Mouse (Mus musculus) hindbrain, embryonic 13.5 days (tissue): Measurements from ENCODE around the gene Arhgap32. TPM values are rescaled to one million over a fixed set of nuclear protein-coding genes. Genes with fewer than 3 reads are reported as not detected.
A peak's percentile ranks its signal among the peaks of the same experiment; 100 is the strongest.

Source experiments
- ATAC-seq: fragments of 200-750 bp; cut with Nextera tagmentation; 2 replicates; pipeline ENCODE4 v1.8.0; 2017; ENCODE audit warnings: moderate TSS enrichment; ENCODE audit not compliant: low FRiP score
- H3K27ac ChIP-seq: fragments of 300-500 bp; sonication (generic); 2 replicates; pipeline ENCODE4 v1.5.1; 2015; ENCODE audit warnings: inconsistent platforms, mild to moderate bottlenecking, moderate library complexity
- H3K27me3 ChIP-seq: fragments of 300-500 bp; sonication (generic); 2 replicates; pipeline ENCODE4 v1.6.1; 2015; ENCODE audit warnings: mild to moderate bottlenecking, inconsistent platforms
- H3K36me3 ChIP-seq: fragments of 300-500 bp; sonication (generic); 2 replicates; pipeline ENCODE4 v1.6.1; 2015; ENCODE audit warnings: mild to moderate bottlenecking, inconsistent platforms
- H3K4me1 ChIP-seq: fragments of 300-500 bp; sonication (generic); replicated peaks from 2 replicates; pipeline ENCODE4 v1.6.1; 2015; ENCODE audit warnings: inconsistent platforms
- H3K4me2 ChIP-seq: fragments of 300-500 bp; sonication (generic); 2 replicates; pipeline ENCODE4 v1.6.1; 2015; ENCODE audit warnings: inconsistent platforms, mild to moderate bottlenecking, moderate library complexity
- H3K4me3 ChIP-seq: fragments of 300-500 bp; sonication (generic); 2 replicates; pipeline ENCODE4 v1.5.1; 2015; ENCODE audit warnings: mild to moderate bottlenecking, inconsistent platforms
- H3K9ac ChIP-seq: fragments of 300-500 bp; sonication (generic); 2 replicates; pipeline ENCODE4 v1.6.1; 2015; ENCODE audit warnings: mild to moderate bottlenecking, inconsistent platforms
- H3K9me3 ChIP-seq: fragments of 300-500 bp; sonication (generic); 2 replicates; pipeline ENCODE4 v1.6.1; 2016; ENCODE audit warnings: inconsistent platforms
- WGBS: fragments of 180-500 bp; shearing (Covaris S2); methylation state at CpG from one replicate; pipeline ENCODE4 v1.1.7; 2015; 5-methylcytosine and 5-hydroxymethylcytosine counted together
- polyA plus RNA-seq: library from polyadenylated mRNA; unstranded; fragments of >200 nt; fragmentation: Nextera tagmentation; extraction: Ambion mirVana; gene quantifications from 2 replicates; pipeline ENCODE4 v1.2.1, GENCODE M21; 2015

The Arhgap32 gene
- polyA plus RNA-seq = 10.7 and 11.7 TPM in 2 replicates

DNA sequence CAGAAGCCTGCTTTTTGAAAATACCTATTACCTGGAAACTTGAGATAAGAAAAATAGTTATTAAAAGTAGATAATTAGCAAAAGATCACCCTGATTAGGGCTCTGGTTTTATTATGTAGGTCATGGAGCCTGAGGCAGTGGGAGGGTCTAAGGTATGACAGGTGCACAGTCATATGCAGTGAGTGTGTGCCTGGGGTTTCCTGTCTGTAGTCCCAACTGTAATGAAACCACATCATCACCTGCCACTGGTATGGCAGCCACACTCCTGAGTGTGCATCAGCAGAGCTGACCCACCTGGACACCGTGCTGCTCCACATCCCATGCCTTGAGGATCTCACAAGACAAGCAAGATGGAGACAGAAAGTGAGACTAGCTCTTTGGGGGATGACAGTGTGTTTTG lies at the start of gene Arhgap32:
Gene Arhgap32, plus strand, starts transcription at position 351 of the 400 bp plus-strand sequence.
- H3K4me1 ChIP-seq = 0 out of 2 replicates have a peak, but pooled peaks cover 3% of the 10 kb centered on the region
- no peak within 1 kb of the TSS for H3K4me3 ChIP-seq
- WGBS = 93% methylated on average over 1 of the region's 1 CpGs
- H3K27ac ChIP-seq = no peak within 1 kb of the TSS
- H3K9me3 ChIP-seq = no peaks in the 10 kb centered on the region
- H3K4me2 ChIP-seq = no peak within 1 kb of the TSS
- H3K27me3 ChIP-seq = no peaks in the 10 kb centered on the region
- no peaks in the 10 kb centered on the region for H3K36me3 ChIP-seq
- ATAC-seq = no peak
- H3K9ac ChIP-seq = no peak within 1 kb of the TSS

DNA sequence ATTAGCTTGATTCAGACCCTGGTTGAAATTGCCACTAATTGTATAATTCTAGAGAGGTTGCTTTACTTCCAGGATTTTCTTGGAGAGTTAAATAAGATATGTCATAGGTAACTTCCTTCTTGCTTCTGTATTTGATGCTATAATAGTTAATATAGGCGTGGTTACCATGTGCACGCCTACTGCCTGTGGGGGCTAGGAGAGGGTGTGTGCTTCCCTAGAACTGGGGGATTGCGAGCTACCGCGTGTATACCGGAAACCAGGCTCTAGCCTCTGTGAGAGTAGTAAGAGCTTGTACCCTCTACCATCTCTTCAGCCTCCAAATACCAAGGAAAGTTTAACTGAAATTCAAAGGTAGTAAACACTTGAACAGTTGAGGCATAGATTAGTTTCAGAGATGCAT lies 43.2 kb upstream of the Arhgap32 start:
- Histone ChIP-seq H3K9ac (no peak overlapping the region), H3K4me2 (no peak overlapping the region), H3K4me1 (no peaks in the 10 kb centered on the region; the same call in none of the 2 replicates), H3K36me3 (no peaks in the 10 kb centered on the region), H3K9me3 (no peaks in the 10 kb centered on the region), H3K27me3 (no peaks in the 10 kb centered on the region), H3K27ac (no peak overlapping the region), H3K4me3 (no peak overlapping the region)
- WGBS = 94% methylated on average over 6 of the region's 6 CpGs
- ATAC-seq = no peak

DNA sequence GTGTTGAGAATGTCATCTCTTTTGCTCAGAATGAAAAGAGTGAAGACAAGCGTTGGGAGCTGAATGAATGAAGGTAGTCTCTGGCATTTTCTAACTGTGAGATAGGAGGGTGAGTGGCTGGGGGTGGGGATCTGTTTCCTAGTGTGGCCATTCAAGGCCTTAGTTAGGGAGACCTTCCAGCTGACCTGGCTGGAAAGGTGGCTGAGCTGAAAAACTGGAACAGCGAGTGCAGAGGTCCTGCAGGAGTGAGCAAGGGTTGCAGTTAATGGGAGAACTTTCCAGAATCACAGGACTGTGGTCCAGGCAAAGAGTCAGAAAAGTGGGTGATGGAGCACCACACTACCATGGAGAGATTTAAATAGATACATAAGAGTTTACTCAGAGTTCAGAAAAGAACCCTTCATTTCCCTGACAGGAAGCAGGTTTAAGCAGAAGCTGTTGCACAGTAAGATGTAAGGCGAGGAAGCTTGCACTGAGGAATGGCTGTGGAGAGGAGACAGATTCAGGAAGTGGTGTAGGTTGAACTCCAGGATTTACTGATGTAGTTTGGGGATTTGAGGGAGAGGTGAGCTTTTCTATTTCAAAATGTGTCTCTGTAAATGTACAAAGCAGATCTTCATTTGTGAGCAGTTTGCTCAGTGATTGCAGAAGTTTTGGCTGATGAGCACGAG lies 27.7 kb upstream of the Arhgap32 start:
- ATAC-seq = no peak
- no peaks in the 10 kb centered on the region for H3K27me3 ChIP-seq
- WGBS = 73% methylated on average over 4 of the region's 4 CpGs

DNA sequence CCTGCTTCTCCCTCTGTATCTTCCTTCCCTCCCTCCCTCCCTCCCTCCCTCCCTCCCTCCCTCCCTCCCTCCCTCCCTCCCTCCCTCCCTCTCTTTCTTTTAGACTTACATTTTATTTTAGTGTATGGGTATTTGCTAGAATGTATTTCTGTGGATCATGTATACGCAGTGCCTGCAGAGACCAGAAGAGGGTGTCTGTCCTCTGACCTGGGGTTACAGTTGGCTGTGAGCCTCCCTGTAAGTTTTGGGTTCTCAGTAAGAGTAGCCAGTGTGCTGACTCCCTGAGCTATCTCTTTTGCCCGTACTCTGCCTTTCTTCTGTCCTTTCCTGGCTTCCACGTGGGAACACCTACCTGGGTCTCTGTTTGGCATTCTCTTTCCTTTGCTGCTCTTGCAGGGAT lies 27.1 kb upstream of the Arhgap32 start:
- H3K4me1 ChIP-seq = peaks cover 8% of the 10 kb centered on the region
- 61% methylated on average over 3 of the region's 3 CpGs for WGBS
- no peaks in the 10 kb centered on the region for H3K36me3 ChIP-seq
- no peak overlapping the region; the same call in 1 of the 2 replicates for H3K27ac ChIP-seq
- no peak overlapping the region for H3K4me2 ChIP-seq
- H3K9ac ChIP-seq = no peak overlapping the region
- no peak for ATAC-seq
- H3K9me3 ChIP-seq = no peaks in the 10 kb centered on the region
- H3K27me3 ChIP-seq = no peaks in the 10 kb centered on the region
- H3K4me3 ChIP-seq = no peak overlapping the region

More for the DNA sequence above, 27.7 kb upstream of the Arhgap32 start:
- Histone ChIP-seq H3K4me2 (no peak overlapping the region), H3K4me3 (no peak overlapping the region), H3K4me1 (peaks cover 4% of the 10 kb centered on the region), H3K9ac (no peak overlapping the region), H3K36me3 (no peaks in the 10 kb centered on the region), H3K27ac (no peak overlapping the region), H3K9me3 (no peaks in the 10 kb centered on the region)

DNA sequence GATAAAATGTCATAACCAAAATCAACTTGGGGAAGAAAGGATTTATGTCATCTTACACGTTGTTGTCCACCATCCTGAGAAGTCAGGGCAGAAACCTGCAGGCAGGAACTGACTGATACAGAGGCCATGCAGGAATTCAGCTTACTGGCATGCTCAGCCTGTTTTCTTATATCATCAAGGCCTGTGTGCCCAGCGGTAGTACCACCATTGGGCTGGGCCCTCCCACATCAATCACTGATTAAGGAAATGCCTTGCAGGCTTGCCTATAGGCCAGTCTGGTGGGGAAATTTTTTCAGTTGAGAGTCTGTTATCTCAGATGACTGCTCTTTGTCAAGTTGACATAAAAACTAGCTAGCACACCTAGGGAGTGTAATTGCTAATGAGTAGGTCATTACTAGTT lies 22.5 kb upstream of the Arhgap32 start:
- WGBS = 48% methylated on average over 2 of the region's 2 CpGs
- Histone ChIP-seq H3K27me3 (no peaks in the 10 kb centered on the region), H3K27ac (peak overlapping the region; percentile 45; the same call in 1 of the 2 replicates), H3K4me1 (peaks cover 26% of the 10 kb centered on the region), H3K4me3 (no peak overlapping the region), H3K9ac (no peak overlapping the region), H3K4me2 (no peak overlapping the region), H3K9me3 (no peaks in the 10 kb centered on the region), H3K36me3 (no peaks in the 10 kb centered on the region)
- 0 out of 2 replicates have a peak, but pooled peaks have one; percentile 39 for ATAC-seq

DNA sequence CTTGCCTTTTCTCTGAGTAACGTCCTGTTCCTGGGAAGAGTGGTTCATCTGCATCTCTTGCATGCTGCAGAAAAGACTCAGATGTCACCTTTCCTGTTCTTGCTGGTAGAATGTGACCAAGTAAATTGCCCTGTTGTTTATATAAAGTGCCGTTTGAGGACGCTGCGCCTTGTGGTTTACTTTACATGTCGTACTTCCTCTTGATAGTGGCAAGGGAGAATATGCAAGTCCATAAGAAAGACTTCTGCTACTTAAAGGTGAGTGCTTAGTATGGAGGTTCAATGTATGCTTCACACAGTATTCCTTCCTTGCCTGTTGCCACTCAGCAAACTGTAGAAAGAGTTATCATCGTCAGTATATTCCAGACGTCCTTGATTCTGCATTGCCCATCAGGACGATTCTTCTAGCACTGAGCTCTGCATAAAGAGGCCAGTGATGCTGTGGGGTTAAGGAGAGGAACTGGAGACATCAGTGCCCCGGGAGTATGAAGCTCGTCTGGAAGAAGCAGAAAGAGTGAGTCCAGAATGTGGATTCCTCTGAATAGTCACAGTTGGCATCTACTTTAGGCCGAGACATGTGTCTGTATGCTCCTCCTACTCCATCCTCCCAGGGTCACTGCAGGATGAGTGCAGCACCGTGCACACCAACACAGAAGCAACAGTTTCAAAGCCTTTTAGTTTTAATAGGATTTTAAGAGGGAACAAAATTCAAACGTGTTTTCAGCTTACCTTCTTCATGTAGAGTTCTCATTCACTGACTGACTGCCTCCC lies 21.4 kb upstream of the Arhgap32 start:
- no peak for ATAC-seq
- Histone ChIP-seq H3K36me3 (no peaks in the 10 kb centered on the region), H3K4me3 (no peak overlapping the region), H3K27ac (0 out of 2 replicates have a peak overlapping the region, but pooled peaks have one; percentile 14), H3K9ac (no peak overlapping the region), H3K27me3 (no peaks in the 10 kb centered on the region), H3K4me1 (peaks cover 26% of the 10 kb centered on the region), H3K9me3 (no peaks in the 10 kb centered on the region), H3K4me2 (no peak overlapping the region)
- WGBS = 70% methylated on average over 13 of the region's 13 CpGs

DNA sequence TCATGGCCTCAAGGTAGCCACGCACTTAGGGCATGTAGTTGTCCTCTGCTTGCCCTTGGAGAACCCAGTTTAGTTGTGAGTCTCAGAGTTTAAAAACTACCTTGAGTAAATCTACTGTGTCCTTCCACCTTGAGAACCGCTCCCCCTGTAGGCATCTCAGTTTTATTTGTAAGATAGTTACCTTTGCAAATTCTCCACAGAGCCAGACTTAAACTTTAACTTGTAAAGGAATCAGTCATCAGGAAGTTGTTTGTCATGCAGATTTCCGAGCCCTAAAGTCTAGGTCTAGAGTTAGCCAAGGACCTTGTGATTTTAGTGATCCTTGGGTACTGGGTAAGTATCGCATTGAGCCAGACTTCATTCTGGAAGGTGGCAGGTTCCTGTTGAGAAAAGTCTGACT lies 20.4 kb upstream of the Arhgap32 start:
- WGBS = 96% methylated on average over 4 of the region's 4 CpGs
- no peaks in the 10 kb centered on the region for H3K27me3 ChIP-seq

DNA sequence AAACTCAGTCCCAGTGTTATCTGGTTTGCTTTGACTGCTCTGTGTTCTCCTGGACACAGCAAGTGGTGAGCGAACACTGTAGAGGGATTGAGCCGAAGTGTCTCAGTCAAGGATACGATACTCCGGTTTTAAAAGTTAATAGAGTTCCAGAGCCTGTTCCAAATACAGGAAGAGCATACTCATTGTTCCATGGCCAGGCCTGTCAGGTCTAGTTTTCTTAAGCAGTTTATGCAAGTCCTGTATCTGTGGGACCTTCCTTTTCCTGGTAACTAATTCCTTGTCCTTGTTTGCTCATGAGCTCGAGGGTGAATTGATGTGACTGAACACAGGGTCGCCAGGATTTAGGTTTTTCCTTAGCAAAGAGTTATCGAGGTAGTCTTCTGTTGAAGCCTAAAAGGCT lies 19.4 kb upstream of the Arhgap32 start:
- Histone ChIP-seq H3K27me3 (no peaks in the 10 kb centered on the region), H3K27ac (no peak overlapping the region), H3K9me3 (no peaks in the 10 kb centered on the region), H3K36me3 (no peaks in the 10 kb centered on the region), H3K9ac (no peak overlapping the region), H3K4me3 (no peak overlapping the region), H3K4me1 (peaks cover 26% of the 10 kb centered on the region), H3K4me2 (no peak overlapping the region)
- WGBS = 80% methylated on average over 7 of the region's 7 CpGs
- ATAC-seq = no peak

More for the DNA sequence above, 20.4 kb upstream of the Arhgap32 start:
- peaks cover 26% of the 10 kb centered on the region for H3K4me1 ChIP-seq
- no peaks in the 10 kb centered on the region for H3K36me3 ChIP-seq
- H3K4me3 ChIP-seq = no peak overlapping the region
- ATAC-seq = no peak
- H3K9me3 ChIP-seq = no peaks in the 10 kb centered on the region
- no peak overlapping the region for H3K4me2 ChIP-seq
- no peak overlapping the region for H3K9ac ChIP-seq
- H3K27ac ChIP-seq = no peak overlapping the region

DNA sequence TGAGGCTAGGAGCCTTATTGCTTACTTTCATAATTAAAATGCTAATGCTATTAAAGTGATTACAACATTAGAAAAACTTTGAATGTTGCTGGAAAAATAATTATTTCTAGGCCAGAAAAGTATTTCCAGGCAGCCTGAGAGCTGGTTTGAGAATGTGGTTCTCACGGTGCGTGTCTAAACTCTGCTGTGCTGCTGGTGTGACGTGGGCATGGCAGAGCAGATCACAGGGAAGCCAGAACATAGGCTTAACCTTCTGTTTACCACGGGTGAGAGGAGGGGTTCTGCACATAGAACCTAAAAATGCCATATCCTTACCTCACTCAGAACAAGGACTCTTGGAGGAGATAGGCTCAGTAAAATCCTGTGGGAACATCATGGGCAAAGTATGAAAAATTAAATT lies 18.8 kb upstream of the Arhgap32 start:
- Histone ChIP-seq H3K4me2 (no peak overlapping the region), H3K4me3 (no peak overlapping the region), H3K4me1 (peaks cover 26% of the 10 kb centered on the region), H3K27ac (no peak overlapping the region), H3K9ac (no peak overlapping the region), H3K27me3 (no peaks in the 10 kb centered on the region), H3K36me3 (no peaks in the 10 kb centered on the region), H3K9me3 (no peaks in the 10 kb centered on the region)
- 79% methylated on average over 4 of the region's 4 CpGs for WGBS
- ATAC-seq = no peak

DNA sequence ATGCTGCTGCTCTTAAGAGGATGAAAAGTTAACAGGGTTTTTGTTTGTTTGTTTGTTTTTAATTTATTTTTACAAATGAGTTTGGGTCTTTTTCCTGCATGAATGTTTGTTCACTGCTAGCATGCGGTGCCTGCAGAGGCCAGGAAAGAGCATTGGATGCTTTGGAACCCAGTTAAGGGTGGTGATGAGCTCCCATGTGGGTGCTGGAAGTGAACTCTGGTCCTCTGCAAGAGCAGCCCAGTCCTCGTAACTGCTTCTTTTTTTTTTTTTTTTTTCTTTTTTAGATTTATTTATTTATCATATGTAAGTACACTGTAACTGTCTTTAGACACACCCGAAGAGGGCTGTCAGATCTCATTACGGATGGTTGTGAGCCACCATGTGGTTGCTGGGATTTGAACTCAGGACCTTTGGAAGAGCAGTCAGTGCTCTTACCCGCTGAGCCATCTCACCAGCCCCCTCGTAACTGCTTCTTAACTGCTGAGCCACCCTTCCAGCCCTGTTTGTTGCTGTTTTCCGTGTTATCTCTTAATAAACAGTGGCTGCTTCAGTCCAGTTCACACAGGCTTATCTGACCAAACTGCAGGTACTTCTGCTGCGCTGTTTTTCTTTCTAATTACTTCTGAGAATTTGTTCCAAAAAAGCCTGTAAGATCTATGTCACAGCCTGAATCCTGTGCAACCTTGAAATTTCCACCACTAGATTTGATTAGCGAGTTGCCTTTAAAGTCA lies 17.3 kb upstream of the Arhgap32 start:
- Histone ChIP-seq H3K4me2 (no peak overlapping the region), H3K27ac (no peak overlapping the region), H3K4me1 (peaks cover 19% of the 10 kb centered on the region), H3K9ac (no peak overlapping the region), H3K36me3 (no peaks in the 10 kb centered on the region), H3K27me3 (no peaks in the 10 kb centered on the region), H3K9me3 (no peaks in the 10 kb centered on the region), H3K4me3 (no peak overlapping the region)
- no peak for ATAC-seq
- WGBS = 90% methylated on average over 9 of the region's 9 CpGs

DNA sequence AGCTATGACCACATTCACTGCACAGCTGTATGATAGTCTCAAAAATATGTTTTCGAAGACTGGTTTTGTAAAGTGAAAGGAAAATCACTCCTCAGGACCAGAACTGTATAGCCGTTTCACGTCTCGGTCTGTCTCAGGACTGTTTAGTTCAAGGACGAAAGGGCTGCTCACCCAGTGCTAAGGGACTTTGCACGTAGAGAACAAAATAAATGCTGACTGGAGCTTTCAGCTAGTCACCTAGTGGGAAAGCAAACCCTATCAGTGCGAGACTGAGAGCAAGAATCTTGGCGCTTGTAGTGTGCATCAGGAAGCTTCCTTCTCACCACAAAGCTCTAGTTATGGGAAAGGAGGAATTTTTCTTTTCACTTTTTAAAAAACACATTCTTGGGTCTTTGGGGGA lies 15.4 kb upstream of the Arhgap32 start:
- H3K36me3 ChIP-seq = no peaks in the 10 kb centered on the region
- 89% methylated on average over 8 of the region's 8 CpGs for WGBS

DNA sequence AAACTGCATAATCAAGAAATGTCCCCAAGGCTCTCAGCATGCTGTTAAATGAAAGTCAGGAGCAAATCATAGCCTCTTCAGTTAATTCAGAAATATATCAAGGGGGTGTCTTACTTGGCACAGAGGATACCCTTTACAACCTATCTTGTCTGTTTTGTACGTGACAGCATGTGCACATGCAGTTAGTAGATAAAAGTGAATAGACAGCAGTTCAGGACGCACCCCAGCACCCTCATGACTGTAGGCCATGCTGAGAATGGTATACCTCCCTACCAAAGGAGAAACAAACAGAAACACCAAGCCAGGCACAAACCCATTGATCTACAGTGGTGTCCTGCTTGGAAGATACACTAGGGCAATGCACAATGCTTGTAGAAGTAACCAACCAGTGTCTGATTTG lies 14.4 kb upstream of the Arhgap32 start:
- WGBS = 86% methylated on average over 2 of the region's 2 CpGs

More for the DNA sequence above, 15.4 kb upstream of the Arhgap32 start:
- no peak overlapping the region for H3K4me3 ChIP-seq
- no peak overlapping the region; the same call in 1 of the 2 replicates for H3K27ac ChIP-seq
- peaks cover 22% of the 10 kb centered on the region for H3K4me1 ChIP-seq
- no peak overlapping the region for H3K9ac ChIP-seq
- H3K27me3 ChIP-seq = no peaks in the 10 kb centered on the region
- H3K9me3 ChIP-seq = no peaks in the 10 kb centered on the region
- ATAC-seq = no peak
- no peak overlapping the region for H3K4me2 ChIP-seq

More for the DNA sequence above, 14.4 kb upstream of the Arhgap32 start:
- Histone ChIP-seq H3K4me3 (no peak overlapping the region), H3K36me3 (no peaks in the 10 kb centered on the region), H3K9ac (no peak overlapping the region), H3K4me1 (peaks cover 16% of the 10 kb centered on the region), H3K27ac (no peak overlapping the region), H3K9me3 (no peaks in the 10 kb centered on the region), H3K4me2 (no peak overlapping the region), H3K27me3 (no peaks in the 10 kb centered on the region)
- ATAC-seq = no peak
